Mouse (Mus musculus) MEL (cell line): ENCODE measurements at regions not wholly inside any gene's neighbourhood (a gene's known extent, or its start where the extent isn't known, plus 50 kb on each side); places are given as distances from the start of the nearest gene placed in this dataset.

ENCODE experiments used
- CHD1 ChIP-seq: IDR thresholded peaks from 2 replicates; pipeline ENCODE4 v1.6.1; 2012; ENCODE audit warnings: low read depth, mild to moderate bottlenecking, inconsistent platforms, low read length, improper control_type of control experiment
- CTCF ChIP-seq, 3 experiments: IDR thresholded peaks in 2 of 3; conservative IDR thresholded peaks in 1 of 3; 2 replicates each; pipeline ENCODE4 v1.5.1; 2011 to 2012; ENCODE audit warnings: low read length in 3 of 3, low read depth in 2 of 3, mild to moderate bottlenecking in 2 of 3, improper control_type of control experiment in 1 of 3, inconsistent platforms in 1 of 3, mixed read lengths in 1 of 3, moderate library complexity in 1 of 3; ENCODE audit not compliant: control insufficient read depth in 1 of 3, insufficient read depth in 1 of 3, poor library complexity in 1 of 3, severe bottlenecking in 1 of 3
- GATA1 ChIP-seq: IDR thresholded peaks from 2 replicates; pipeline ENCODE4 v1.6.1; 2011; ENCODE audit warnings: low read depth, low read length, improper control_type of control experiment
- KAT2A ChIP-seq: conservative IDR thresholded peaks from 2 replicates; pipeline ENCODE4 v1.6.1; 2012; ENCODE audit warnings: low read depth, low read length, improper control_type of control experiment, inconsistent platforms
- MAZ ChIP-seq: IDR thresholded peaks from 2 replicates; pipeline ENCODE4 v1.6.1; 2012; ENCODE audit warnings: low read depth, mild to moderate bottlenecking, inconsistent platforms, low read length, improper control_type of control experiment
- MEF2A ChIP-seq: IDR thresholded peaks from 2 replicates; pipeline ENCODE4 v1.6.1; 2014; ENCODE audit warnings: low read depth, mild to moderate bottlenecking, inconsistent platforms, low read length, improper control_type of control experiment; ENCODE audit not compliant: poor library complexity, insufficient replicate concordance, severe bottlenecking; ENCODE audit errors: extremely low read depth
- NELFE ChIP-seq: IDR thresholded peaks from 2 replicates; pipeline ENCODE4 v1.6.1; 2011; ENCODE audit warnings: low read depth, low read length, improper control_type of control experiment
- SMC3 ChIP-seq: IDR thresholded peaks from 2 replicates; pipeline ENCODE4 v1.6.1; 2011; ENCODE audit warnings: low read depth, low read length, improper control_type of control experiment
- TBP ChIP-seq: IDR thresholded peaks from 2 replicates; pipeline ENCODE4 v1.8.0; 2011; ENCODE audit warnings: low read depth, low read length, improper control_type of control experiment
- USF1 ChIP-seq: IDR thresholded peaks from 2 replicates; pipeline ENCODE4 v1.6.1; 2014; ENCODE audit warnings: low read depth, mild to moderate bottlenecking, inconsistent platforms, low read length, improper control_type of control experiment, moderate library complexity
- ZC3H11A ChIP-seq: IDR thresholded peaks from 2 replicates; pipeline ENCODE4 v1.6.1; 2012; ENCODE audit warnings: low read depth, mild to moderate bottlenecking, inconsistent platforms, low read length, improper control_type of control experiment

DNA sequence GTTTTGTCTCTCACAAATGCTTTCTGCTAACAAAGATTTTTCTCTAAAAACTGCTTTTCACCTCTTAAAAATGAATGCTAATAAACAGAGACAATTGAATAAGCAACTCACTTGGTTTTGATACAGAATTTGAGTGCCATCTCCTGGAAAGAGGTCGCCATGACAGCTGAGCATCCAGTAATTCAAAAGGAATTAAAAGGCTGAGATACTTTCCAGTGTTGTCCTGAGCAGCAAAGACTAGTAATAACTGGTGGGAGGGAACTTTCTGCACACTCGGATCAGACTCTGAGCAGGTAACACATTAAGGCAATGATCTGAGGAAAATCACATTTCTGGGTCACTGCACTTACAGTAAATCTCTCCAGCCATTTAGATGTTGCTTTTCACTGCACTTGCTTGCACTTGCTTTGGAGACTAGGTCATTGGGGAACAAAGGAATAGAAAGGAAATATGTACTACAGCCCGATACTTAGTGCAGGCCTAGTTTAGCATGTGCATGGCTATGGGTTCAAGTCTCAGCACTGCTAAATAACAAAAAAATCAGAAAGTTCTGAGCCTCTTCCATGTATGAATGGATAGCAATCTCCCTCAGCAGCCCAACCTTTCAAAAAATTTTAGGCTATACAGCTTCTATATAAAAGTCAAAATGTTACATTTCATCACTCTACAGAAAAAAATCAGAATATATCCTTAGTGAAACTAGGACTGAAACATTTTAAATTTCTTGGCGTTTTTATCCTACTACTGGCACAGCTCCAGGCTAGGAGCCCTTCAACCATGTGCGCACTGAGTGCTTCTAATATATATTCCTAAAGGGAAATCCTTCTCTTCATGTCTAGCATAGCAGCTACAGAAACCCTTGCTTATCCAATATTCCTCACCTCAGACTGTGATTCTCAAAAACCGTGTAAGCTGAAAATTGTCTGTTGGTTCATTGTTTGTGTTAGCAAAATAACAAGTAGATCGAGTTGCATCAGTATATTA is 275.8 kb upstream of the Foxg1 start:
- TF ChIP-seq GATA1: no peak
- peak; percentile 89 for TF ChIP-seq ZC3H11A
- no peak for TF ChIP-seq CHD1
- TF ChIP-seq CTCF (IDR thresholded peaks at IDR 0.05 in 2 of 3, conservative IDR thresholded peaks at IDR 0.05 in 1 of 3; ENCODE audit: control insufficient read depth in 1 of 3, insufficient read depth in 1 of 3, low read depth in 2 of 3, low read length in 3 of 3, poor library complexity in 1 of 3, severe bottlenecking in 1 of 3): peak; percentile 33 to 75 (median 47); a peak in 5 of 6 replicates
- no peak for TF ChIP-seq TBP
- TF ChIP-seq MAZ: no peak
- TF ChIP-seq MEF2A: no peak
- TF ChIP-seq SMC3: peak; percentile 85
- no peak for TF ChIP-seq NELFE
- TF ChIP-seq USF1: no peak
- no peak for TF ChIP-seq KAT2A
